Mouse (Mus musculus): ENCODE measurements around the gene Gpr157. TPM values are rescaled to one million over a fixed set of nuclear protein-coding genes. Genes with fewer than 3 reads are reported as not detected.
A peak's percentile ranks its signal among the peaks of the same experiment; 100 is the strongest.

Gene Gpr157
- total RNA-seq, 2 experiments from 2014 or later: 0.42 to 0.83 TPM

- no peak for ATAC-seq (replicated peaks; ENCODE audit: low FRiP score, poor library complexity, severe bottlenecking)
These were observed 15.7 kb downstream of the Gpr157 start for GRCm38 (mm10) chr4:150102822-150103221.

GRCm38 (mm10) chr4:150105671-150106070 lies 18.5 kb downstream of the Gpr157 start:
- ATAC-seq (replicated peaks; ENCODE audit: low FRiP score, poor library complexity, severe bottlenecking): no peak

- no peak for ATAC-seq (replicated peaks; ENCODE audit: low FRiP score, poor library complexity, severe bottlenecking)
These were observed 19.5 kb downstream of the Gpr157 start for GRCm38 (mm10) chr4:150106637-150107036.

DNA sequence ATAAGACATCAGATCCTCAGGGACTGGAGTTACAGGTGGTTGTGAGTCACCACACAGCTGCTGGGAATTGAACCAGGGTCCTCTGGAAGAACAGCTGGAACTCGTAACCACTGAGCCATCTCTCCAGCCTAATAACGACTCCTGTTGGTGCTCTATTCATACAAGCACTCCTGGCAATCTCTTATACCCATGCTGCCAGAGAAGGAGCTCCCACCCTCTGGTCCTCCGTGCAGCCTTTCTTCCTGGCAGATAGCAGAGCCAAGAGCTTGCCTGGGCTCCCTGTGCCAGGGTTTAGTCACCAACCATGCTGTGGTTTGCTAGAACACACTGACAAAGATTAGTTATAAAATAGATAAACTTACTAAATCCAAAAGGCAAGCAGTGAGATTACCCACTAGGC lies 22.5 kb downstream of the Gpr157 start:
- ATAC-seq (replicated peaks; ENCODE audit: low FRiP score, poor library complexity, severe bottlenecking): no peak

DNA sequence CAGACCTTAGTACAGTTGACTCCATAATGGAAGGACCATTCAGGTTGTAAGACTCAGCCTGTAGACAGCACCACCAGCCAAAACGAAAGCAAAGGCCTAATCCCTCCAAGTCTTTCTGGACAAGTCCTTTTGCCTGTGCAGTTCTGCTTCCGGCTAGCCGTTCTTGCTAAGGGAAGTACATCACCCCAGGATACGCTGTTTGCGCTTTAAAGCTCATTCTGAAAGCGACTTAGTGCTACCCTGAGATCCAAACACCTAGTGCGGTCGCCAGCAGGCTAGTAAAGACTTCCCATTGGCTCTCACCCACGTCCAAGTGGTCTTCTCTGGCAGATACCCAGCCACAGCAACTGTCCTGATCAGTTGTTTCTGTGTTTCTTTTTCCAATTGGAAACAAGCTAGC lies 23.2 kb downstream of the Gpr157 start:
- ATAC-seq (replicated peaks; ENCODE audit: low FRiP score, poor library complexity, severe bottlenecking): no peak

DNA sequence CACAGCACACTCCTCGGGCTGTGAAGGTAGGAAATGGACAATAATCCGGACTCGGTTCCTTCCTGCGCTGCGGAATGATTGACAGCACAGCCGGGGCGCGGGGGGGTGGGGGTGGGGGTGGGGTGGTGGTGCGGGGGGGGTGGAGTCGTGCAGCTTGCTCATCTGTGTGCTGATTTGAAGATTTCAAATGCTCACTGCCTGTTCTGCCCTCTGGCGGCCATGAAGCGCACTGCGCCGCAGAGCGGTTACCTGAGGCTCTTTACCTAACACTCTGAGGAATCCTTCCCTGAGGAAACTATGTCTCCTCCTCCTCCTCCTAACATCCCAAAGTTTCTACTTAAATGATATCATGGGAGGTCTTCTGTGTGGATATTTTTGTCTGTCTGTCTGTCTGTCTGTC lies 25.7 kb downstream of the Gpr157 start:
- peak; percentile 46; the same call in 1 of the 2 replicates for ATAC-seq (replicated peaks; ENCODE audit: low FRiP score, poor library complexity, severe bottlenecking)

DNA sequence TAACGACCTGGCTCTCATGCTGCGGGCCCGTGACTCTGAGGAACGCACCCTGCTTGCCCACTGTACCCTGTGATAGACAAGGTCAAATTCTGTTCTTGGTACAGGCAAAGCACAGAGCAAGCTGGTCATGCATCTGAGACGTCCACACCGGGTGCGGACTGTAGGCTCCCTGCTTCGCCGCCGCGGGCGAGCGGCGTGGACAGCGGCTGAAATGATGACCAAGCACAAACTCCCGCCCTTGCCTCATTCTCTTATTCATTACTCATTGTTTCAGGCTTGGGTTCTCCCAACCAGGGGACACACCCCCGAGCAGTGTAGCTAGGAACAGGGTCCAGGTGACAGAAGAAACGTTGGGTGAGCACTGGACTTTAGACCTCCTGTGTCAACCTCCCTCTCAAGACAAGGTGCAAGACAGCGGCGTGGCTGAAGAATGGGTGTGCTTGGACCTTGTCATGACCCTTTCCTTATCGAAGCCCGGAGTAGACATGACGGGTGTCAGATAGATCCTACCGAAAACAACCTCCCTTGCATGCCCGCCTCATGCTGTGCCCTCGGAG lies 27.4 kb downstream of the Gpr157 start:
- no peak for ATAC-seq (replicated peaks; ENCODE audit: low FRiP score, poor library complexity, severe bottlenecking)

DNA sequence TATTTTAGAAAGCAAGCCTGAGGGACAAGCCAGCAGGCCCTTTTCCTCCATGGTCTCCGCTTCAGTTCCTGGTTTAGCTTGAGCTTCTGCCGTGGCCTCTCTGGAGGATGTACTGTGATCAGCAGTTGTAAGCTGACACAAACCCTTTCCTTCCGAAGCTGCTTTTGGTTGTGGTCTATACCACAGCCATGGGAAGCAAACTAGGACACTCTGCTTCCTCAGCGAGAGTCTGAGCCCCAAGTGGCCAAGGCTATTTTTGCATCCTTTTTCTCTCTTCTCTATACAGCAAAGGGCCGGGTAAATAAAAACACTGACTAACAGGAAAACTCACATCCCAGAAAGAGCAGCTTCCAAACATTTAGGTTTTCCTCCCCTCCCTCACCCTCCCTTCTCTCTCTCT lies 30.1 kb downstream of the Gpr157 start:
- ATAC-seq (replicated peaks; ENCODE audit: low FRiP score, poor library complexity, severe bottlenecking): no peak

DNA sequence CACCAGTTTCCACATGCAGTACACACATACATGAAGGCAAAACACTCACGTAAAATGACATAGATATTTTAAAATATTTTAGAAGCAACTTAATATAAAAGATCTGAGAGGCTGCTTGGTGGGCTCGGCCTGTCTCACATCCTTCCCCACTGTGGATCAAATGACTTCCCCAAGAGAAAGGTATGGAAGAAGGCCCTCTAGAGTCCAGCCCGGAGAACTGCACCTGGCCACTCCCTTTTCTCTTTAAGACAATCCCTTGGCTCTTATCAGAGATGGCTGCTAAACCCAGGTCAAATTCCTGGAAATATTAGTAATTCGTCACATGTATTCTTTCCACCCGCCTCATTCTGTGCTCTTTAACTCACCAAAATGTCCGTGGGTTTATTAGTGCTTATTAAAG lies 31.0 kb downstream of the Gpr157 start:
- ATAC-seq (replicated peaks; ENCODE audit: low FRiP score, poor library complexity, severe bottlenecking): no peak

- ATAC-seq (replicated peaks; ENCODE audit: low FRiP score, poor library complexity, severe bottlenecking): no peak
These were observed 31.9 kb downstream of the Gpr157 start, which contains the start of gene Slc2a5 for GRCm38 (mm10) chr4:150119055-150119454. Slc2a5 (plus strand) TSS chr4:150119283.

DNA sequence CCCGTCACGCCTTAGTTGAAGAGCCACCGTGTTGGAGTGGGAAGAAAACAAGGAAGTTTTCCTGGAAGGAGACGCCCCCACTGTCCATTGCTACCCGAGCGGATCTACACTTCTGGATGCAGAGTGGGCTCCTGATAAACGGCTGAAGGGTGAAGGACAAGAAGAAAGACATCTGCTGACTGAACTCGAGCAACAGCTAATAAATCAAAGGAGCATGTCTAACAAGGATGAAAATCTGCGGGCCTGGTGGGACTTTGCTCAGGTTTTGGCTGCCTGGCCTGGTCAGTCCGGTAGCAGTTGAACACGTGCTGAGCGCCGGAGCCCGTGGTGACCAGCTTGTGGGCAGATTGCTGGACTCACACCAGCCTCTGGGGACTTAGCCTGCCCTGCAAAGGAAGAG lies 32.5 kb downstream of the Gpr157 start:
- ATAC-seq (replicated peaks; ENCODE audit: low FRiP score, poor library complexity, severe bottlenecking): no peak

DNA sequence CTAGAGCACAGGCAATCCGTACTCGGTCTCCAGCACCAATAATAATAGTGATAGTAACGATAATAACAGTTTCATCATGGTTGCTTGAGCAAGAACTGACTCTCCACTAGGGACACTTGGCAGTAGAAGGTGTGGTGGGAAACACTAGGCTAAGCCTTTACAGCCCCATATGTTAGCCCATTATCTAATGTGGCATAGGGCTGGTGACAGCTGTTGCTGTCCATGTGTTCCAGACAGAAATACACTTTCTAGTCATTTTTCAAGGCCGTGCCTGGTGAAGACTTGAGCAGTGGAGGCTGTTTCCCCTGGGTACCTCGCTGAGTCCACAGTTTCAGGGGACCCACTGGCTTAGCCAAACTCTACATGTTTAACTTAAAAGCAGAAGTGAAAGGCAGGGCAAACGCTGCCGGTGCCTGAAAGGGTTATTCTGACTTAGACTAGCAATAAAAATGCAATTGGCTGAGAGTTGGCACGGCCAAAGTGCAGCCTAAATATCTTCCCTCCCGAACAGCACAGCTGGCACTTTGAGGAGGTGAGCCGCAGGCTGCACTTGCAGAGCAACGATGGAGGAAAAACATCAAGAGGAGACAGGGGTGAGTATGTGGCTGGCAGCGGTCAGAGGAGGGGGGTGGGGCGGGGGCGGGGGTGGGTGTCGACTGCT lies 33.1 kb downstream of the Gpr157 start:
- ATAC-seq (replicated peaks; ENCODE audit: low FRiP score, poor library complexity, severe bottlenecking): no peak

DNA sequence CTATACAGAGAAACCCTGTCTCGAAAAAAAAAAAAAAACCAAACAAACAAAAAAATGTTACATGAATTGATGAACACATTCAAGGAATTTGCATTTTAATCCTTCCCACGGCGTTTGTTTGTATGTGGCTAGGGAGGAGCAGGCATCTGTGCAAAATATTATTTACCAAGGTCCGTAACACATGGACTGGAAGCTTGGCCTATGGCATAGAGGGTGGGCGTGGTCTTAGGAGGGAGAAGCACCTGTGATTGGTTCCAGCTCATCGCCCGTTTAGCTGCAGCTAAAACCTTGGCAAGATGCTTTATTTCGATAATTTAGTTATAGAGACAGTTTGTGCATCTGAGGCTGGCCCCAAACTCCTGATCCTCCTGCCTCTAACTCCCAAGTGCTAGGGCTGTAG lies 34.3 kb downstream of the Gpr157 start:
- ATAC-seq (replicated peaks; ENCODE audit: low FRiP score, poor library complexity, severe bottlenecking): no peak

DNA sequence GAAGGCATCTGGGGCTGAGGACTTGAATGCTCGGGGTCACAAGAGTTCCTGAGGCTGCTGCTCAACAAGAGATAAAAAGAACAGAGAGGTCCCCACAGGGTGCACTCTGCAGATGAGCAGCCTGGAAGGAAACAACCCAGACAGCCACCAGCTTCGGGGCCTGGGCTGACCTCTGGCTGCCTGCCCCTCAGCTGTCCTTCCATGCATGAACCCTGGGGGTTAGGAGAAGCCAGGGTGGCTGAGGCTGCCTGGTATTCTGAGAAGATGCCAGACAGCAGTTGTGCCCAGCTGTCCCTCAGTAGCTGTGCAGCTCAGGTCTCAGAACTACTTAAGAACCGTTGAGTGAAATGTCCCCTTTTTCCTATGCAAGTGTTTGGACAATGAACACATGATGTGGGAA lies 35.3 kb downstream of the Gpr157 start:
- ATAC-seq (replicated peaks; ENCODE audit: low FRiP score, poor library complexity, severe bottlenecking): no peak

DNA sequence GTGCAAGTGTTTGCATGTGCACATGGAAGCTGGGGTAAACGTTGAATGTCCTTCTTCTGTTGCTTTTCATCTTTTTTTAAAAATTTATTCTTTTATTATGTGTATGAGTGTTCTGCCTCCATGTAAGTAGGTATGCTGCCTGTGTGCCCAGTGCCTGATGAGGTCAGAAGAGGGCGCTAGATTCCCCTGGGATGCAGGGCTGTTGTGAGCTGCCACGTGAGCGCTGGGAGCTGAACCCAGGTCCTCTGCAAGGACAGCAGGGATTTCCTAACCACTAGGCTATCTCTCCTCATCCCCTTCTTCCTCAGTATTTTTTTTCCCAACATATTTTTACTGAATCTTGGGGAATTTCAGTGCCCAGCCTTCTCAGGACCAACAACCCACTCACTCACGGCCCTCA lies 39.2 kb downstream of the Gpr157 start:
- ATAC-seq (replicated peaks; ENCODE audit: low FRiP score, poor library complexity, severe bottlenecking): no peak

- no peak for ATAC-seq (replicated peaks; ENCODE audit: low FRiP score, poor library complexity, severe bottlenecking)
These were observed 40.7 kb downstream of the Gpr157 start for GRCm38 (mm10) chr4:150127894-150128293.

DNA sequence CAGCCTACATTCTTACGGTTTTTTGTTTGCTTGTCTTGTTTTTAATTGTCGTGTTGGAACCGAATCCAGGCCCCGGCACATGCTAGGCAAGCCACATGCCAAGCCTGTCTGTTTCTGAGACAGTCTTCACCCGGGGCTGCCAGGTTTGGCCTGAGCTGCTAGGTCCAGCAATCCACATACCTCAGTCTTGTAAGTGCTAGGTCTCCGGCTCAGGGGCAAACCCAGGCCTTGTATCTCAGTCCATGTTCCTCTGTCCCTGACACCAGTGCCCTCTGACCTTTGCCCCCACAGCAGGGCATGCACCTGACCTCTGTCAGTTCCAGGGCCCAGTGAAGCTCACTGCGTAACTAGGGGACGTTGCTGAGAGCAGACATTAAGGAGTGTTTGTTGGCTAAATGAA lies 41.4 kb downstream of the Gpr157 start:
- ATAC-seq (replicated peaks; ENCODE audit: low FRiP score, poor library complexity, severe bottlenecking): no peak

- no peak for ATAC-seq (replicated peaks; ENCODE audit: low FRiP score, poor library complexity, severe bottlenecking)
These were observed 43.5 kb downstream of the Gpr157 start for GRCm38 (mm10) chr4:150130661-150131060.

GRCm38 (mm10) chr4:150132692-150133271 lies 45.6 kb downstream of the Gpr157 start:
- ATAC-seq (replicated peaks; ENCODE audit: low FRiP score, poor library complexity, severe bottlenecking): no peak

GRCm38 (mm10) chr4:150135254-150135653 lies 48.1 kb downstream of the Gpr157 start:
- no peak for ATAC-seq (replicated peaks; ENCODE audit: low FRiP score, poor library complexity, severe bottlenecking)

DNA sequence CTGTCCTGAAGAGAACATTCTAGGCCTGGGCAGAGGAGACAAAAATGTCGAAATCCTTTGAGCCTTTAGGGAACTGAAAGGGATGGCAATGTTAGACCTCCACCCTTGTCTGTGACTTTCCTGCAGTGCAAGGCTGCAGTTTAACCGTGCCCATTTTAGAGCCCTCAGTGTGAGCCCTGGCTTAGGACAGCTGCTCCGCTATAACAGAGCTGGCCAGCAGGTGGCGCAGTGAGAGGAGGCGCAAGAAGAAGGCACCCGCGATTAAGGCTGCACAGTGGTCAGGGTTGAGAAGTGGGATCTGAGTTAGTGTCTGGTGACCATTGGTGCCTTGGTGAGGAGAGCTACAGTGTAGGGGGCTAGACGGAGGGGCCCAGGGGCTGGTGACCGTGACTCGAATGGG lies 49.5 kb downstream of the Gpr157 start:
- ATAC-seq (replicated peaks; ENCODE audit: low FRiP score, poor library complexity, severe bottlenecking): peak; percentile 73; the same call in 1 of the 2 replicates

Data from erythroid progenitor cell, adult 5-6 weeks (primary cell).